Mouse (Mus musculus): ENCODE measurements around the gene Gm44503.

DNA sequence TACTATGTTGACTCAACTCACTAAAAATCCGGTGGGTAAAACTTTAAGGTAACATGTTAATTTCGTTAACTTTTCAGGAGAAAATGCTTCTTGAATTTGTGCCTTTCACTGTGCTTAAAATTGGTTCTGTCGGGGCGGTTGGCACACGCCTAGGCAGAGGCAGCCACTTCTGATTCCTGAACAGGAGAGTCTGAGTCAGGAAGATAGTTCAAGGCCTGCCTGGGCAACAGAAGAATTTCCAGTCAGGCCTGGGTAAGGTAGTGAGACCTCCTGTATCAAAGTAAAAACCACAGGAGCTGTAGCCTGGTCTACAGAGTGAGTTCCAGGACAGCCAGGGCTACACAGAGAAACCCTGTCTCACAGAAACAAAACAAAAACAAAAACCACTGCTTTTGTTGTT lies 33.9 kb downstream of the Gm44503 start:
- no peak for TF ChIP-seq CTCF (IDR thresholded peaks at IDR 0.05; ENCODE audit: control insufficient read depth, insufficient read depth, insufficient read length)
- no peak for TF ChIP-seq MYOD1 (IDR thresholded peaks at IDR 0.05; ENCODE audit: control insufficient read depth, insufficient read length, low read depth)
- no peak for TF ChIP-seq MYOG (IDR thresholded peaks at IDR 0.05; ENCODE audit: control insufficient read depth, extremely low read depth, insufficient read length)
- TF ChIP-seq MAX (IDR thresholded peaks at IDR 0.05), result no peak
- TF ChIP-seq FOSL1 (IDR thresholded peaks at IDR 0.05; ENCODE audit: insufficient read depth, low read length, poor library complexity, severe bottlenecking), result no peak
- TF ChIP-seq USF1 (IDR thresholded peaks at IDR 0.05; ENCODE audit: low read depth), result no peak
- no peak for TF ChIP-seq CEBPB (IDR thresholded peaks at IDR 0.05; ENCODE audit: low read depth)

Measured in C2C12 (cell line).